Mouse (Mus musculus) liver, postnatal 0 days (tissue): ENCODE measurements at regions not wholly inside any gene's neighbourhood (a gene's known extent, or its start where the extent isn't known, plus 50 kb on each side); places are given as distances from the start of the nearest gene placed in this dataset.

Source experiments
- CTCF ChIP-seq: sonication (generic); IDR thresholded peaks from 2 replicates; pipeline ENCODE4 v1.5.1; 2016; ENCODE audit warnings: antibody characterized with exemption, low read depth
- EP300 ChIP-seq: IDR thresholded peaks from 2 replicates; pipeline ENCODE4 v1.6.1; 2016; ENCODE audit warnings: antibody characterized with exemption, low read depth, mild to moderate bottlenecking

DNA sequence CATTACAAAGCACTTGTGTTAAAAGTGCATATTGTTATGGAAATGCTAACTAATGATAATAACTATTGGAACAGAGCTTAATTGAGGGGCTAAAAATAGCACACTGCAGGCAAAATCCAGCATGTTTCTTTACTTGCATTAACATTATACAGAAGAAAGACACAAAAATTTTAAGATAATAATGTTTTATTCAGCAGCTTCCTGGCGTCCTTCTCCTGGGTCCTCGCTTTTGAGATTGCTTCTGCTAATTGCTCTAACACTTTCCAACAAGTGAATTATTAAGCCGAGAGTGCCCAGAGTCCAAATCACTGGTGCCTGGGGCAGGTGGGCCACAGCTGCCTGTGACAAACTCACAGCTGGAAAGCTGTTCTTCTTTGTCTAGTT, 80.2 kb upstream of the Ccser1 start:
- TF ChIP-seq CTCF (no peak), EP300 (no peak)
